Mouse (Mus musculus) heart, adult 2 months (tissue): Measurements from ENCODE around the gene Sbf2. TPM values are rescaled to one million over a fixed set of nuclear protein-coding genes. Genes with fewer than 3 reads are reported as not detected.

Experiments used
- DNase-seq, 2 experiments: peaks; one replicate each; pipeline ENCODE4 v3.0.0; 2021
- H3K27ac ChIP-seq: fragments of 200-600 bp; 2 replicates; pipeline ENCODE4 v1.8.1; 2022
- H3K27me3 ChIP-seq: fragments of 200-500 bp; 2 replicates; pipeline ENCODE4 v1.6.1; 2012; ENCODE audit warnings: mild to moderate bottlenecking, low read length, inconsistent platforms, mixed read lengths; ENCODE audit not compliant: control insufficient read depth, insufficient read depth
- H3K36me3 ChIP-seq: fragments of 200-500 bp; 2 replicates; pipeline ENCODE4 v1.6.1; 2012; ENCODE audit warnings: low read length, inconsistent platforms; ENCODE audit not compliant: control insufficient read depth, insufficient read depth
- H3K4me1 ChIP-seq: fragments of 200-500 bp; 2 replicates; pipeline ENCODE4 v1.6.1; 2011; ENCODE audit warnings: low read length; ENCODE audit not compliant: control insufficient read depth, insufficient read depth
- H3K4me3 ChIP-seq: fragments of 200-600 bp; 2 replicates; pipeline ENCODE4 v1.8.1; 2022
- H3K79me2 ChIP-seq: fragments of 200-500 bp; replicated peaks from 2 replicates; pipeline ENCODE4 v1.6.1; 2012; ENCODE audit warnings: mild to moderate bottlenecking, inconsistent platforms, low read length, moderate library complexity, mixed read lengths; ENCODE audit not compliant: control insufficient read depth, insufficient read depth
- H3K9ac ChIP-seq: fragments of 200-500 bp; 2 replicates; pipeline ENCODE4 v1.6.1; 2012; ENCODE audit warnings: low read depth, mild to moderate bottlenecking, control low read depth, inconsistent platforms, low read length, mixed read lengths
- CTCF ChIP-seq: fragments of 200-600 bp; IDR thresholded peaks from 2 replicates; pipeline ENCODE4 v1.8.1; 2022; ENCODE audit warnings: antibody characterized with exemption, mild to moderate bottlenecking, moderate library complexity
- EP300 ChIP-seq: fragments of 200-500 bp; IDR thresholded peaks from 2 replicates; pipeline ENCODE4 v1.6.1; 2011; ENCODE audit warnings: low read depth, low read length, control low read depth; ENCODE audit not compliant: insufficient read depth
- POLR2A ChIP-seq: fragments of 200-500 bp; IDR thresholded peaks from 2 replicates; pipeline ENCODE4 v1.6.1; 2011; ENCODE audit warnings: mild to moderate bottlenecking, low read depth, low read length, control low read depth; ENCODE audit not compliant: insufficient read depth
- WGBS: fragments of 180-500 bp; shearing (Covaris S2); methylation state at CpG from one replicate; pipeline ENCODE4 v1.1.7; 2018; 5-methylcytosine and 5-hydroxymethylcytosine counted together
- intact Hi-C: fragments of 180-260 bp; cut with DNase I; formaldehyde crosslinking; loops from one replicate; pipeline ENCODE4 v1.15.1; 2025
- polyA plus RNA-seq: library from polyadenylated mRNA; depleted of rRNA; stranded (reverse); fragments of >200 nt; gene quantifications from 2 replicates; pipeline ENCODE4 v1.2.3, GENCODE M21; 2012
- total RNA-seq, 2 experiments: library from RNA; stranded (reverse); gene quantifications; 2 replicates each; pipeline ENCODE4 v1.2.3; 2021

Gene Sbf2
- total and polyA plus RNA-seq, 3 experiments = 16.1 to 40.4 (median 39.7) TPM

DNA sequence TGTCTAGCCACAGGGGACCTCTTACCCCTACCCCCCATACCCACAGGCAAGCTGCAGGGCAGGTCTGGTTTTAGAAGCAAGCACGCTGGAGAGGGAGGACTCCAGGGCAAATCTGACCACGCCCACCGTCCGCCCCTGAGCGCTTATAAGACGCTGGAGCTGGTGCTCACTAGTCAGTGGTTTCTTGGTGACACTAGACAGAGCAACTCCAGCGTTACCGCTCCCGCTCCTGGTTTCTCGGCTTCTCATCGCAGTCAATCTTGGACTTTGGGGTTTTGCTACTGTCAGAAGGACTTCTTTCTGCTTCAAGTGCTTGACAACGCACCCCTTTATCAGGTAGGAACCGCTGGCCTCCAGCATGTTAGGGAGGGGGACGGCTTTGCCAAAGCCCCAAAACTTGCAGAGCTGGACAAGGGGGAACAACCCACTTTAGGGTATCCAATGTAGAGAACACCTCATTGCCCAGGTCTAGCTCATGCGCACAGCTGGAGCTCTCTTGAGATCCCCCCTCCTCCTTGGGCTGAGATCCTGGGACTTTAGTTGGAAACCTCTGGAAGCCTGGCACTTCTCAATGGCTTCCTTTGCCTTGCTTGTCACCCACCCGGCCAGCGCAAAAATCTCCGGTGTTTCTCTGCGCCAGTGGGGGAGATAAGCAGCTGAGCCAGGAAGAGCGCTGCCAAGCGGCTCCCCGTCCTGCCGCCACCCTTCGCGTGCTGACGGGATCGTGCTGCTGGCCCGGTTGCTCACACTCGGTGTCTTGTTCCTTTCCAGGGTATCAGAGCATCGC is 13.0 kb upstream of the Sbf2 start, which contains the start of gene Adm:
Gene Adm, plus strand, starts transcription at position 176 of the 787 bp plus-strand sequence.
- Histone ChIP-seq H3K79me2 (no peaks in the 10 kb centered on the region), H3K36me3 (no peaks in the 10 kb centered on the region), H3K27ac (peak within 1 kb of the TSS; percentile 69), H3K4me1 (peaks cover 7% of the 10 kb centered on the region), H3K4me3 (peak within 1 kb of the TSS; percentile 70), H3K9ac (peak within 1 kb of the TSS; percentile 51), H3K27me3 (no peaks in the 10 kb centered on the region)
- TF ChIP-seq POLR2A (peak; percentile 100), CTCF (0 out of 2 replicates have a peak, but pooled peaks have one; percentile 9), EP300 (peak; percentile 65; the same call in 1 of the 2 replicates)
- under 1% methylated on average over 30 of the region's 30 CpGs for WGBS
- DNase-seq = peak; percentile 88 to 89
- intact Hi-C loops = loop anchor here (1.0 kb wide), 1 partner anchor 13 kb away; the partner anchor contains the start of gene Sbf2

DNA sequence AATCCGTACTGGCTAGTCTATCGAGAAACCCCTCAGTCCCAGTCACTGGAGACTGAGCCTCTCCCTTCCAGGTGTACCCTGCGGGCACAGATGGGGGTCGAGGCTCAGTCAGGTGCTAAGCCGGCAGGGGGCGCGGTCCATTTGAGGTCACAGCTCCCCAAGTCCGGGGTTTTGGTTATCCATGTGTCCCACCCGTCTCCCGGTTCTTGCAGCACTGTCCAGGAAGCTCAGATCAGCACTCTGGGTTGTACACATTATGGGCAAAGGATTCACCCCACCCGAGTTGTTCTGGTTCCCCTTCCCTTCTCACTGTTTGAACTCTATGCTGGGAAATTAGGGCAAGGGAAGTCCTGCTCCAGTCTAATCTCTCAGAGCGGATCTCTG is 12.4 kb upstream of the Sbf2 start:
- peak overlapping the region; percentile 69; the same call in 1 of the 2 replicates for H3K27ac ChIP-seq
- H3K79me2 ChIP-seq = no peaks in the 10 kb centered on the region
- DNase-seq = peak in 1 of 2 experiments; percentile 58
- H3K27me3 ChIP-seq = no peaks in the 10 kb centered on the region
- H3K4me3 ChIP-seq = peak overlapping the region; percentile 70
- intact Hi-C loops = loop anchor here (1.0 kb wide), 1 partner anchor 13 kb away; the partner anchor contains the start of gene Sbf2
- no peaks in the 10 kb centered on the region for H3K36me3 ChIP-seq
- WGBS = 4% methylated on average over 12 of the region's 12 CpGs
- peaks cover 7% of the 10 kb centered on the region for H3K4me1 ChIP-seq
- no peak overlapping the region; the same call in 1 of the 2 replicates for H3K9ac ChIP-seq
- TF ChIP-seq EP300 (no peak), POLR2A (no peak), CTCF (peak; percentile 58)

DNA sequence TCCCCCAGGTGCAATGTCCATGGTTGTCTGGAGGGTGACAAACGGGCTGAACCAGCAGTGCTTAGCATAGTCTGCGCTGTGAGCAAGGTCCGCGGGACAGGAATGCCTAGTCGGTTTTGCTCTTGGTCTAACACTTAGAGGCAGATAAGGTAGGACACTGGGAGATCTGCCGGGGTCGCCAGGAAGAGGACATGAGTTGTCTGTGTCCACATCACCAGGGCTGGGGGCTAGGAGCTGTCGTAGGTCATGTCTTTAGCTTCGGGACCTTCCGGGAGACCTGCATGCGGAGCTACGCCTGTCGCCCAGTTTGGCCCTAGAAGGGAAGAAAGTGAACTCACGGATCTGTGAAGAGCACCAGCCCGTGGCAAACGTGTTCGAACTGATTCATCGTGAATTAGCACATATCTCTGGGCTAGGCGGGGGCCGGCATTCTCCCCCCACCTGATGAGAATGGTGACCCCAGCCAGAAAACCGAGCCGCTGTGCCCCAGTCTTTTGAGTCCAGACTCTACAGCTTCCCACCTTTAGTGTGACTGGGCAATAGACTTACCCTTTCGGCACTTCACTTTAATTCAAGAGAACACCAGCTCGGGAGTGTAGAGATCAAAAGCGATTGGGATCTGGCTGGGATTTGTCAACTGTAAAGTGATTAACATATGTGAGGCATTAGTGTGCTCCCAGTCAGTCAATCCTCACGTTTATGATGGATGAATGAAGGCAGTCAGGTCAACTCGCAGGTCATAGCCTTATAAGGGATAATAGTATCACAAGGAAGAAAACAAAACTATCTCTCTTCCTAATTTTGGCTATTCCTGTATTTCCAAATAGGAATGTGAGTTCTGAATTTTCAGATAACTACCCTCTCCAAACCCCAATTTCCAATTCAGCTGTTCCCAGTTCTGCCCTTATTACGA is 11.7 kb upstream of the Sbf2 start:
- intact Hi-C loops = loop anchor here (1.0 kb wide), 2 partner anchors 12 to 336 kb away; partner anchors contain the start of gene Sbf2
- no peaks in the 10 kb centered on the region for H3K79me2 ChIP-seq
- no peaks in the 10 kb centered on the region for H3K36me3 ChIP-seq
- WGBS = 36% methylated on average over 28 of the region's 28 CpGs
- no peak overlapping the region for H3K27ac ChIP-seq
- peaks cover 7% of the 10 kb centered on the region for H3K4me1 ChIP-seq
- H3K4me3 ChIP-seq = peak overlapping the region; percentile 70; the same call in 1 of the 2 replicates
- TF ChIP-seq EP300 (no peak), CTCF (no peak), POLR2A (no peak)
- DNase-seq = peak in 1 of 2 experiments; percentile 40
- no peak overlapping the region for H3K9ac ChIP-seq
- H3K27me3 ChIP-seq = no peaks in the 10 kb centered on the region

DNA sequence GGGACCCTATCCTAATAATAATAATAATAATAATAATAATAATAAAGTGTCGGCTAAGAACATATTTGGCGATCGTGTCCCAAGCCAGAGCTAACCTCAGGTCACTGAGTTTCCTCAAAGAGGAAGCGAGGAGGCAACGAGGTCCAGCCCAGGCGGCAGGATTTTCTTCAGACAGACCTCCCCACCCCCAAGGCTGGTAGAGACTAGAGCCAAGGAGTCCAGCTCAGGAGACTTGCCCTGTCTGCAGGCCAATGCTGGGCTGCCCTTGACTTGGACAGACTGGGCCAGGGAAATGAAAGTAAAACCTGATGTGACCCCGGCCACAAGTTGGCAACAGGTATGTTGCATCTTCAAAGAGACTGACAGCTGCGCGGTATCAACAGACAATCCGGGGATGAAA is 10.8 kb upstream of the Sbf2 start:
- TF ChIP-seq POLR2A (no peak), CTCF (no peak), EP300 (no peak)
- peaks cover 3% of the 10 kb centered on the region for H3K4me1 ChIP-seq
- intact Hi-C loops = no loop called here
- H3K9ac ChIP-seq = no peak overlapping the region
- no peak overlapping the region for H3K27ac ChIP-seq
- no peak overlapping the region for H3K4me3 ChIP-seq
- DNase-seq = no peak
- H3K36me3 ChIP-seq = no peaks in the 10 kb centered on the region
- WGBS = 70% methylated on average over 10 of the region's 10 CpGs
- H3K27me3 ChIP-seq = no peaks in the 10 kb centered on the region
- H3K79me2 ChIP-seq = no peaks in the 10 kb centered on the region

DNA sequence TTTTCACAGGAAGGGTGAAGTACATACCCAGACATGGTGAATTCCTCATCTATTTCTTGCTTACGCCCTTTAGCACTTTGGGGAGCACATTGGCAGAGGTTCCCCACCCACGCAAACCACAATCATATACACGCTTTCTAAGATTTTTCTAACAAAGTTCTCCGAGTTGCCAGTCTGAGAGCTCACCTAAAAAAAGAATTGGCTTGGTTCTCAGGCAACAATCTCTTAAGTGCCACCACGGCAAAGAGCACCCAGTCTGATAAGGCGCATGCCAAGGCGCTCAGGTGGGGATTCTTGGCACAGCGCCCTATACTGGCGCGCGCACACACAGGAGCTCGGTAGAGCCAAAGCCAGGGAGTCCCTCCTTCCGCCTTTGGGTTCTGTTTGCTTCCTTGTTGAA is 10.2 kb upstream of the Sbf2 start:
- H3K9ac ChIP-seq = no peak overlapping the region
- H3K27me3 ChIP-seq = no peaks in the 10 kb centered on the region
- DNase-seq = peak in 1 of 2 experiments; percentile 44
- H3K79me2 ChIP-seq = no peaks in the 10 kb centered on the region
- intact Hi-C loops = no loop called here
- H3K4me3 ChIP-seq = no peak overlapping the region
- H3K27ac ChIP-seq = no peak overlapping the region
- TF ChIP-seq POLR2A (no peak), EP300 (no peak), CTCF (no peak)
- H3K36me3 ChIP-seq = no peaks in the 10 kb centered on the region
- 63% methylated on average over 13 of the region's 13 CpGs for WGBS
- H3K4me1 ChIP-seq = peaks cover 4% of the 10 kb centered on the region
